Mouse (Mus musculus): ENCODE results near the gene Gm49425. TPM values are rescaled to one million over a fixed set of nuclear protein-coding genes. Genes with fewer than 3 reads are reported as not detected.

Gm49425 gene
- polyA plus RNA-seq, 1 experiment from 2014 or later: not detected

- no peaks in the 10 kb centered on the region for H3K27me3 ChIP-seq (ENCODE audit: low read depth, poor library complexity, severe bottlenecking)
- no peak for DNase-seq (ENCODE audit: low spot score)
- 82% methylated on average over 4 of the region's 4 CpGs for WGBS
- no peaks in the 10 kb centered on the region for H3K4me1 ChIP-seq
- no peak overlapping the region for H3K27ac ChIP-seq (replicated peaks)
- H3K4me3 ChIP-seq: no peak overlapping the region
- H3K36me3 ChIP-seq: no peaks in the 10 kb centered on the region
- no peaks in the 10 kb centered on the region for H3K9me3 ChIP-seq (replicated peaks)
Observed at GRCm38 (mm10) chr15:101522556-101523232, 5.6 kb upstream of the Gm49425 start.

- Histone ChIP-seq H3K4me3 (no peak overlapping the region), H3K9me3 (replicated peaks) (no peaks in the 10 kb centered on the region), H3K4me1 (no peaks in the 10 kb centered on the region), H3K36me3 (no peaks in the 10 kb centered on the region), H3K27ac (replicated peaks) (no peak overlapping the region), H3K27me3 (ENCODE audit: low read depth, poor library complexity, severe bottlenecking) (no peaks in the 10 kb centered on the region)
- WGBS: 13% methylated on average over 2 of the region's 2 CpGs
- DNase-seq (ENCODE audit: low spot score): peak; percentile 70
Observed at GRCm38 (mm10) chr15:101519792-101520191, 2.7 kb upstream of the Gm49425 start.

DNA sequence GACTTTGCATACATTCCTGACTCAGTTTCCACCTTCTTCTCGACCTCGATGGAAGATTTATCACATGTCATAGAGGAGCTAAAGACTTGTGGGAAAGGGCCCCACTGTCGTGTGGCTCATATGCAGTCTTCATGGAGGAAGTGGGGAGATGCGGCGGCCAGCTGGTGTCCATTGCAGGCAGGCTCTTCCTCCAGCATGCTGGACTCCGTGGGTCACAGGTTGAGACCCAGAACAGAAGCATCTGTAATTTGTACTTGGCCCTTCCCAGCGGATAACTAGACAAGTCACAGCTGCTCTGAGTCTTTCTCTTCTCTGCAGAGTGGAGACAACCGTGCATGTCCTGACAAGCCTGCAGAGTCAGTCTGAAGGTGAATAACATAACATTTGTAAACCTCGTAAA is 8.8 kb downstream of the Gm49425 start:
- no peak for DNase-seq (ENCODE audit: low spot score)
- Histone ChIP-seq H3K27ac (replicated peaks) (no peak overlapping the region), H3K9me3 (replicated peaks) (no peaks in the 10 kb centered on the region), H3K4me3 (no peak overlapping the region), H3K27me3 (ENCODE audit: low read depth, poor library complexity, severe bottlenecking) (no peaks in the 10 kb centered on the region), H3K4me1 (peaks cover 8% of the 10 kb centered on the region), H3K36me3 (no peaks in the 10 kb centered on the region)
- WGBS: 87% methylated on average over 9 of the region's 9 CpGs

GRCm38 (mm10) chr15:101506896-101507758 is 9.9 kb downstream of the Gm49425 start:
- no peaks in the 10 kb centered on the region for H3K36me3 ChIP-seq
- H3K9me3 ChIP-seq (replicated peaks): no peaks in the 10 kb centered on the region
- H3K4me1 ChIP-seq: peaks cover 8% of the 10 kb centered on the region
- no peak overlapping the region for H3K4me3 ChIP-seq
- DNase-seq (ENCODE audit: low spot score): no peak
- H3K27me3 ChIP-seq (ENCODE audit: low read depth, poor library complexity, severe bottlenecking): no peaks in the 10 kb centered on the region
- H3K27ac ChIP-seq (replicated peaks): peak overlapping the region; percentile 25; the same call in 1 of the 2 replicates
- 60% methylated on average over 14 of the region's 14 CpGs for WGBS

GRCm38 (mm10) chr15:101497181-101497580 is 19.9 kb downstream of the Gm49425 start:
- Histone ChIP-seq H3K9me3 (replicated peaks) (no peaks in the 10 kb centered on the region), H3K27me3 (ENCODE audit: low read depth, poor library complexity, severe bottlenecking) (no peaks in the 10 kb centered on the region), H3K36me3 (no peaks in the 10 kb centered on the region), H3K4me1 (0 out of 2 replicates have a peak, but pooled peaks cover 3% of the 10 kb centered on the region), H3K27ac (replicated peaks) (no peak overlapping the region), H3K4me3 (no peak overlapping the region)
- no peak for DNase-seq (ENCODE audit: low spot score)
- 81% methylated on average over 2 of the region's 2 CpGs for WGBS

DNA sequence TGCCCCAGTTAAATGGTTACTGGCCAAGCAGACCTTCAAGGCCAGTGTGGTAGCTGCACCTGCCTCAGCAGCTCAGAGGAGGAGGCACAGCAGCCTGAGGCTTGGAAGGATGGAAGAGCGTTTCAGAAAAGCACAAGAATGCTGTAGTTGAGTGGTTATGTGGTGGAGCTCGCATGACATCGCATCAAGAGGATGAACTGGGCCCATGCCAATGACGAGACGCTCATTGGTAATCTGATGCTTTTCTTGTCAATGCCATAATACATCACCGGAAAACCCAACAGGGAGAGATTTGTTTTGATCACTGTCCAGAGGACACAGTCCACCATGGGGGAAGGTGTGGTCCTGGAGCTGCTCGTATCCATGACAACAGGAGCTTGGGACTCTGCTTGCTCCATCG is 21.8 kb downstream of the Gm49425 start:
- 95% methylated on average over 8 of the region's 8 CpGs for WGBS
- Histone ChIP-seq H3K9me3 (replicated peaks) (no peaks in the 10 kb centered on the region), H3K4me1 (peaks cover 14% of the 10 kb centered on the region), H3K36me3 (no peaks in the 10 kb centered on the region), H3K27ac (replicated peaks) (no peak overlapping the region), H3K27me3 (ENCODE audit: low read depth, poor library complexity, severe bottlenecking) (no peaks in the 10 kb centered on the region), H3K4me3 (no peak overlapping the region)
- no peak for DNase-seq (ENCODE audit: low spot score)

- Histone ChIP-seq H3K36me3 (no peaks in the 10 kb centered on the region), H3K9me3 (replicated peaks) (no peaks in the 10 kb centered on the region), H3K4me1 (peaks cover 13% of the 10 kb centered on the region), H3K4me3 (no peak overlapping the region), H3K27ac (replicated peaks) (no peak overlapping the region), H3K27me3 (ENCODE audit: low read depth, poor library complexity, severe bottlenecking) (no peaks in the 10 kb centered on the region)
- 87% methylated on average over 1 of the region's 1 CpGs for WGBS
- no peak for DNase-seq (ENCODE audit: low spot score)
Observed at GRCm38 (mm10) chr15:101494203-101494602, 22.9 kb downstream of the Gm49425 start.

DNA sequence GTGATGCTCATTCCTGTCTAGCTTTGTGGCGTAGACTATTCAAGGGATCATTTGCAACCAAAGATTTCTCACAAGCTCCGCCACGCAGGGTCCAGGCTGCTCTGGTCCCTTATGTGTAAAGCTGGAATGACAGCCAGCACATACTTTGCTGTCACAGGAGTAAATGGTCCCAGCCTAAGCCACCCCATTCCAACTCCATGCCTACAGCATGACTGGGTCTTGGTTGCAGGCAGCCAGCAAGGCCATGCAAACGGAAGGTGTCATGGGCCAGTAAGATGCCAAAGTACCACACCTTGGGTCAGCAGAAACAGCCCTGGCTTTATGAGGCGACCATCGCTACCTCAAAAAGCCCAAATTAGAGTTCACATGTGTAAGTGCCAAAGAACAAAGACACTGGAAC is 23.3 kb downstream of the Gm49425 start:
- 88% methylated on average over 6 of the region's 6 CpGs for WGBS
- Histone ChIP-seq H3K9me3 (replicated peaks) (no peaks in the 10 kb centered on the region), H3K4me1 (peaks cover 13% of the 10 kb centered on the region), H3K27me3 (ENCODE audit: low read depth, poor library complexity, severe bottlenecking) (no peaks in the 10 kb centered on the region), H3K27ac (replicated peaks) (no peak overlapping the region), H3K4me3 (no peak overlapping the region), H3K36me3 (no peaks in the 10 kb centered on the region)
- no peak for DNase-seq (ENCODE audit: low spot score)

- H3K36me3 ChIP-seq: no peaks in the 10 kb centered on the region
- H3K27ac ChIP-seq (replicated peaks): no peak overlapping the region
- no peaks in the 10 kb centered on the region for H3K27me3 ChIP-seq (ENCODE audit: low read depth, poor library complexity, severe bottlenecking)
- no peak for DNase-seq (ENCODE audit: low spot score)
- H3K9me3 ChIP-seq (replicated peaks): no peaks in the 10 kb centered on the region
- H3K4me3 ChIP-seq: no peak overlapping the region
- H3K4me1 ChIP-seq: peaks cover 13% of the 10 kb centered on the region
- WGBS: 85% methylated on average over 8 of the region's 8 CpGs
Observed at GRCm38 (mm10) chr15:101492718-101493117, 24.3 kb downstream of the Gm49425 start.

DNA sequence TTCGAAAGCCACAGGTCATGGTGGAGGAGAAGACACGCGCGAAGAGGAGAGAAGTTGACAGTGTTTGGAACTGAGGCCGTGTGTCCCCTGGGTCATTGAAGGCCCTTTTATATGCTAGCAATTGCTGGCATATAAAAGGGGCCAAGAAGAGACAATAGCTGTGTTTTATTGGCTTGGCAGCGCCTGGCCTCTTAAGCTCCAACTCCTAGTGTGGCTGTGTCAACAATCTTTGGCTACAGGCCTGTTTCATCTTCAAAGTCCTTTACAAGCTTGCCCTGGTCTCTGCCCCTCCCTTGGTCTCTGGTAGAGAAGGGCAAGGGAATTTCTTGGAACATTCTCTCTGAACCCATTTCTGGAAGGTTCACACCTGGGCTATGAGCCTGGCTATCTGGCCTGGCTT is 25.6 kb downstream of the Gm49425 start, which contains the start of gene Krt83:
Gene Krt83 (minus strand): TSS at position 82 of the 400 bp plus-strand sequence.
- H3K4me1 ChIP-seq: peaks cover 13% of the 10 kb centered on the region
- no peak within 1 kb of the TSS for H3K4me3 ChIP-seq
- no peaks in the 10 kb centered on the region for H3K27me3 ChIP-seq (ENCODE audit: low read depth, poor library complexity, severe bottlenecking)
- WGBS: 61% methylated on average over 6 of the region's 6 CpGs
- no peak for DNase-seq (ENCODE audit: low spot score)
- no peaks in the 10 kb centered on the region for H3K36me3 ChIP-seq
- H3K27ac ChIP-seq (replicated peaks): 0 out of 2 replicates have a peak within 1 kb of the TSS, but pooled peaks have one; percentile 23
- H3K9me3 ChIP-seq (replicated peaks): no peaks in the 10 kb centered on the region

GRCm38 (mm10) chr15:101485911-101486635 is 31.0 kb downstream of the Gm49425 start:
- WGBS: 85% methylated on average over 11 of the region's 11 CpGs
- Histone ChIP-seq H3K27ac (replicated peaks) (no peak overlapping the region), H3K9me3 (replicated peaks) (no peaks in the 10 kb centered on the region), H3K27me3 (ENCODE audit: low read depth, poor library complexity, severe bottlenecking) (peaks cover under 1% of the 10 kb centered on the region; the same call in 1 of the 2 replicates), H3K36me3 (no peaks in the 10 kb centered on the region), H3K4me1 (peaks cover 8% of the 10 kb centered on the region), H3K4me3 (no peak overlapping the region)
- no peak for DNase-seq (ENCODE audit: low spot score)

DNA sequence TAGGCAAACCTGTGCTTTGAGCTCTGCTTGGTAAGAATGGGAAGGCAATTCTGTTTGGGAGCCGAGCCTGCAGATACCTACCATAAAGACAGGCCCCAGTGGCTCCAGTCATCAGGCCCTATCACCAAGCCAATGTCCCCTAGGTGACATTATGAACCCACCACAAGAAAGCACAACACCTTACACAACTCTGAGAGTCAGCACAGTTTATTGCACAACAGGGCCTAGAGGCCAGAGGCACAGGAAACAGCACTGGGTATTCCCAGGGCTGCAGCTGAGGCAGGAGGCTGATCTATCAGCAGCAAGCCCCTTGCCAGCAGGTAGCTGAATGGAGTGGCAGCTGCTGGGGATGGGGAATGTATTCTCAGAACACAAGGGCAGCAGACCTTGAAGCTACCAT is 32.1 kb downstream of the Gm49425 start:
- Histone ChIP-seq H3K4me3 (no peak overlapping the region), H3K27me3 (ENCODE audit: low read depth, poor library complexity, severe bottlenecking) (peaks cover 10% of the 10 kb centered on the region), H3K36me3 (no peaks in the 10 kb centered on the region), H3K4me1 (peaks cover 4% of the 10 kb centered on the region; the same call in 1 of the 2 replicates), H3K9me3 (replicated peaks) (no peaks in the 10 kb centered on the region), H3K27ac (replicated peaks) (no peak overlapping the region)
- 93% methylated on average over 1 of the region's 1 CpGs for WGBS
- no peak for DNase-seq (ENCODE audit: low spot score)

Data from midbrain, embryonic 10.5 days (tissue).